Mouse (Mus musculus) spleen, postnatal 4 days (tissue): ENCODE measurements around the gene Flywch1.
A peak's percentile ranks its signal among the peaks of the same experiment; 100 is the strongest.

ENCODE experiments used
- DNase-seq, 2 experiments: peaks; one replicate each; pipeline ENCODE4 v3.0.0; 2022; ENCODE audit warnings: low spot score in 2 of 2

Flywch1 gene

DNA sequence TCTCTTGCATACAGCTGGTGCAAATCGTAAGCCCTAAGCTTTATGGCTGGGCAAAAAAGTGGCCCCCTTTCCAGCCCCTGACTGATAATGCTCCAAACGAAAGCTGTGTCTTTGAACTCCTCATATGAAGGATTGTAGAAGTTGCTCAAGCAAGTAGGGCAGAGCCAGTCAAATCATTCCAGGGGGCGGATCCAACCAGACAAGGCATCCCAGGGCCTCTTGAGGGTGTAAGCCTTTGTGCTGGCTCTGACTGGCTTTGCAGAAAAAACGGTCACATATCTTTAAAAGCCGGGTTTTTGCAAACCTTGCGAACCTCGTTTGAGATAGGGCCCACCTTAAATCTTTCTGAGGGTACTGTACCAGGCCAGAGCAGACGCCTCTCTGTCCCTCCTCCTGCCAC, 27.3 kb downstream of the Flywch1 start:
- no peak for DNase-seq

DNA sequence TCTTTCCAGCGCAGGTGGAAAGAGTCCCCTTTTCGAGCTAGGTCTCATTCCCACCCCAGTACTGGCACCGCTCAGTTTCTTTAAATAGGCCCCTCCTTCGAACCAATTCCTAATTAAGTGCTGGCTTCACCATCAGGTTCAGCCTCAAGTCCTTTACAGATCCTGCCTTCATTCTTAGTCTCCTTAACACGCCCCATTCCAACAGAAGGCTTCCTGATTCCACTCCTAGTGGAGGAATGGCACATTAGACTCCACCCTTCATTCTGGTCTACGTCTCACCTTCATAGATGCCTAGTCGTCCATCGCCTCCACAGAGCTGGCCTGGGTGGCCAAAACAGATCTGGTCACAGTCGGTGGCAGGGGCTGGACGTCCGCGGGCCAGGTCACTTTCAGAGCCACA, 28.5 kb downstream of the Flywch1 start:
- DNase-seq = no peak

DNA sequence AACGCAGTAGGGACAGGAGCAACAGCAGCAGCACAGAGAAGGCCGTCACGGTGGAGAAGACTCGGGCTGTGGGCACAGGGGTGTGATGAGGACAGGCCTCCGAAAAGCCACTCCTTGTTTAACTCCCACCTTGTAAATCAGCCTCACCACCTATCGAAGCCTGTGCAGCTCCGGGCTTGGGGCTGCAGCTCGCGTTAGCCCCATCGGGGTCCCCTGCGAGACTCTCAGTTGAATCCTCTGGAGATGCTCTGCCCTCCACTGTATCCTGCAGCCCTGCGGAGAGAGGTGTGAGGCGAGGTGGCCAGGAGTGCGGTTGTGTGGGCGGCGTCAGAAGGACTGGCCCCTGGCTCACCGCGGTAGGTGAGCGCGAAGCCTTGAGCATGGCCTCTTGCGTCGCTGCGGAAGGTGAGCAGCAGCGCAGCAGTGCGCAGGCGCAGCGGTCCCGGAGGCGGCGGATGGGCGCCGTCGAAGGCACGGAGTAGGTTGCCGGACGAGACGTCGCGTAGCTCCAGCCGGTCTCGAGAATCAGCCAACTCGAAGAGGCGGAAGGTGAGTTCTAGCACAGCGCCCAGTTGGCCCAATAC, 29.1 kb downstream of the Flywch1 start:
- DNase-seq = peak in 1 of 2 experiments; percentile 78

DNA sequence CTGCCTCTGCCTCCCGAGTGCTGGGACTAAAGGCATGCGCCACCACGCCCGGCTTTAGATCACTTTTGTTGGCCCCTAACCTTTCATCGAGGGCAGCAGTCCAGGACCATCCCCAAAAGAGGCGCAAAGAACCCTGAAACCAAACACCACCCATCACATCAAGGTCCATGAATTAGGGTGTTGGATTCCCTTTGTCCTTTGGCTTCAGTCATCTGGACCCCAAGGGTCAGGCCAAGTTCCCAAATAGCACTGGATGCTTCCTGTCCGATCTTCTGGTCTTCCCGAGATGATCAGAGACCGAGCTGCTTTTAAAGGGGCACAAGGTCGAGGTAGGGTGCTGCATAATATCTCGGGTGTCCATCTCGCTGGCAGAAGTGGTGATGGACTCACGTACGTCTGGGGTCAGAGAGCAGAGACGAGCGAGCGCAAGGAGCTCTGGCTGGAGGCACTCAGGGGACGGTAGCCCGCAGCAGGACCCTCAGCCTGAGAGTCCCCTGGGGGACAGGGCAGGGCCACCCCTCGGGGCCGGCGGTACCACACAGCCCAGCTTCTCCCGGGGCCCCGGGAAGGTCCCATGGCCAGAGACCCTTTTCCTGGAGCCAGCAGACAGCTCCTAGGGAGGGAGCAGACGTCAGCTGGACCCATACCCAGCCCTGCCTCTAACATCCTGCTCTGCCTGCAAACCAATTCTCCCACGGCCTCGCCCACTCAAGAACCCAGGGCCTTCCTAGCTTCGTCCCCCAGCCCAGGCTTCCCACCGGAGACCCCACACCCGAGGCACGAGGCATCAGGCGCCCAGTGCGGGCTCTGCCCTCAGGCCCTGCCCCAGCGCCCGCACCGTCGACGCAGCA, 29.8 kb downstream of the Flywch1 start:
- peak in 1 of 2 experiments; percentile 66 for DNase-seq

DNA sequence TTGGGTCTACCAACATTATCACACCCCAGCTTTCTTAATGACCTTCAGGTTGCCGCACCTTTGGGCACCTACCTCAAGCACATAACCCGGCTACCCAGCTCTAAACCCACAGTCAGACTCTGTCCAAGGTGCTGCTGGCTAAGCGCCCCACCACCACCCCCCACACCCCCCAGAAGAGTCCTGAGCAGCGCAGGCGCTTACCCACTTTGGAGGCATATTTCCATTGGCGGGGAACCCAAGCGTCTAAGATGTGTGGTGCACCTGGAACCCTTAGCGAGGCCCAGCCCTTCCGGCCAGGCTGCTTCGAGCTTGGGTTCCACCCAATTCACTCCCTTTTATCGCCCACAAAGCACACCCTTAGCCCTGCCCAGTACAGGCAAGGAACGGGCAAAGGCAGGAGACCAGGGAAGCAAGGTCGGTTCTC, 30.8 kb downstream of the Flywch1 start, which contains the start of gene Paqr4:
Gene Paqr4 (minus strand): TSS at position 270 of the 424 bp plus-strand sequence.
- peak; percentile 66 to 78 for DNase-seq

DNA sequence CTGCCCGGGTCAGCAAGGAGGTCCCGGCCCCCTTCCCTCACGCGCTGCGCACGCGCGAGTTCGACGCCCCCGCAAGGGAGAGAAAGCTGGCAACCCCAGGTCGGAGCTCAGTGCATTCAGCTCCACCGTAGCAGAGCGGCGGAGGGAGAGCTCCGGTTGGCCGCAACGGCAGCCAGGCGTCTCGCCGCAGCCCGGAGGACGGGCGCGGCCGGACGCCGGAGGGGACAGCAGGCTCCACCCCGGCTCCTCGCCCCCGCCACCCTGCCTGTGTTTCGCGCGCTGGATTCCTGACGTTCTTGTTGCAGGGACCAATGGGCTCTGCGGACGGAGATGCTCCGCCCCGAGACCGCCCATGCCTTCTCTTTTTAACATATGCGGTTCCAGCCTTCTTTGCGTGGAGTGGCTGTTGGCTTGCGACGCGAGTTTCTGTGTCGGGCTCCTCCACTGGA, 31.2 kb downstream of the Flywch1 start:
- DNase-seq = peak; percentile 88 to 91

DNA sequence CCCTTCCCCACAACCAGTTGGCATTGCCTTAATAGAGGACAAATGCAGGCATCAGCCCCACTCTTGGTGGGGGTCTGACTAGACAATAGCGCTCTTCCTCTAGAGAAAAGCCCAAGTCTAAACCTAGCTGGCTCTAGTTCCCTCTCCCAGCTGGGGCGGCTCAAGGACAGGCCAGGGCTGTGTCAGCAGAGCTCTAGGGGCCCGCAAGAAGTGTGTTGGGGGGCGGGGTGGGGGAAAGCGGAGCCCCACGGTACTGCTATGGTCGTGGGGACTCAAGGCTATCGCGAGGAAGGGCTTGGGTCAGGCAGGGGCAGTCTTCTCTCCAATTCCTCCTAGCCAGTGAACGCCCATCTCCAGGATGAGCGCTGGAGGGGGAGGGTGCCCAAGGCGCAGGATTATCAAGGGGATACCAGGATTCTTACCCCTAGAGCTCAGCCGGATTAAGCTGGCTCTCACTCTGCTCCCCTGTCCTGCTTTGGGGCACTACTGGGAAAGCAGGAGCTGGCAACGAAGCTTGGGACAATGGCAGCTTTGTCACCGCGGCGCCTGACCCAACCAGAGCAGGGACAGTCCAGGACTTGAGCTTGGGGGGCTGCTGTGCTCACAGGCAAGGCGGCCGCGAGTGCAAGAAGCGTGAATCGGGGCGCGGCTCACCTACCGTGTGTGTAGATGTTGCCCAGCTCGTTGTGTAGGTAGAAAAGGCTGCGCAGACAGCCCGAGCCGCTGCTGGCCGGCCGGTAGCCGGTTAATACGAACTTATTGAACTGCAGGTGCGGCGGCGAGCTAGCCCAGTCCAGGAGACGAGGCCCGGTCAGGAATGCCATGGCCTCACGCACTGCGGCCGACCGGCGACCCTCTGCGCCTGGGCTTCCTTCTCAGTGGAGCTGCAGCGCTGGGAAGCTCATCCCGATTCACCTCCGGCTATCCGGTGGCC, 31.9 kb downstream of the Flywch1 start:
- peak in 1 of 2 experiments; percentile 65 for DNase-seq

DNA sequence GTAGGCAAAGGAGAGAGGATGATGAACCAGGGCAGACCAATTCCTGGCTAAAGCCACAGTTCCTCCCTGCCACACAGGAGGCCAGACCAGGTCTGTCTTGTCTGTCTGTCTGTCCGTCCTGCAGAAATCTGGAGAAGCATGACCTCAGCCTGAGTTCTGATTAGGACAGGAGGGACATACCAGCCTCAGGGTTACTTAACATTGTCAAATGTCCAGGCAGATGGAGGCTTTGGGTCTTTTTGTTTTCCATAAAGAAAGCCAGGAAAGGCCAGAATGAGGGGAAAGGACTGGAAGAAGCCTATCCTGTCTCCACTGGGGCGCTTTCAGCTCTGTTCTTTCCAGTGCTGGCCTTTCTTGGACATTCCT, 32.6 kb downstream of the Flywch1 start:
- DNase-seq = peak in 1 of 2 experiments; percentile 59

DNA sequence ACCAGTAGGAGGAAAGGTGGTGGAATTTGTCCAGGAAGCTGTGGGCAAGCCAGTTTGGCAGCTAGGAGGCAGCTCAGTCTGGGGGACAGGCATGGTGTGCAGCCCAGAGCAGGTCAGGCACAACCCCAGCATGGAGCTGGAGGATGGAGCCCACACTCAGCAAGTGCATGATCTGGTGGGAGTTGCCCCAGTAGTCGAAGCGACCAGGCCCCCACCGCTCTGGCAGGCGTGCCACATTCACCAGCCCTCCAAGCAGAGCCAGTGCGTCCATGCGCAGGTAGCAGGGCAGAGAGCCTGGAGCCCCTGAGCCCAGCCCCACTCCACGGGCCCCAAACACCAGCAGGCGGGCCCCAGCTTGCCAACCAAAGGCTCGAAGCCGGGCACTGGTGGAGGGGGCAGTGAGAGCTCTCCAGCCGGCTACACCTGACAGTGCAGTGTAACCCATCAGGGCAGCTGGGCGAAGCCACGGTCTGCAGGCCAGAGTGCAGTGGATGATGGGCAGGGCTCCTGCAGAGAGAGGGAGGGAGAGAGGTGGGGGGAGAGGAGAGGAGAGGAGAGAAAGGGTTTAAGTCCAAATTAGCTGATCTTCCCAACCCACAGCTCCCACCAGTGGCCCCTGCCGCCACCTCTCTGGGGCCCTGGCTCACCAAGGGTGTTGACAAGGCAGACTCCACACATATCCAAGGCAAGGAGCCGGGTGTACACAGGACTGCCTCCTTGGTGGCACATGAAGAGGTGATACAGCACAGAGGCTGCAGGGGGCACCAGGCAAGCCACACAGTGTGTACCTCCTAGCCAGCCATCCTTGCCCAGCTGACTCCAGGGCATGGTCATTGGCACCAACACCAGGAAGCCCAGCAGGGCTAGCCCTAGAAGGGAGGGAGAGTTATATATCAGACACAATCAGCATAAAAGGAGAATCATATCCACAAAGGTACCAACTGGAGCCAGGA, 33.6 kb downstream of the Flywch1 start:
- no peak for DNase-seq

DNA sequence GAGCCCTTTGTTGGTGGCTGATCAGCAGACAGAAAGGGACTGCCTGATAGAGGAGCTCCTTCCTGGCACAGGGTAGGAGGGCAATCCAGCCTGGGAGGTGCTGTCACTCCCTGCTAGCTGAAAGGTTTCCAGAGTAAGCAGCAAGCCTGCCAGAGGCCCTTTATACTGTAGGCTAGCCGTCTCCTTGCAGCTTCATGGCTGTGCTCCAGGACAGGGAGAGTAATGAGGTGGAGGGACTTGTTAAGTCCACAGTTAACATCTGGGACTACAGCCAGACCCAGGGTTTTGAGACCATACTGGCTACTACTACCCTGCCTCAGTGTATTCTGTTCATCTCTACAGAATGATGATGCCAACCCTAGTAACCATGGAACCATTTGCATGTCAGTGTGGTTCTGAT, 37.1 kb downstream of the Flywch1 start:
- no peak for DNase-seq

DNA sequence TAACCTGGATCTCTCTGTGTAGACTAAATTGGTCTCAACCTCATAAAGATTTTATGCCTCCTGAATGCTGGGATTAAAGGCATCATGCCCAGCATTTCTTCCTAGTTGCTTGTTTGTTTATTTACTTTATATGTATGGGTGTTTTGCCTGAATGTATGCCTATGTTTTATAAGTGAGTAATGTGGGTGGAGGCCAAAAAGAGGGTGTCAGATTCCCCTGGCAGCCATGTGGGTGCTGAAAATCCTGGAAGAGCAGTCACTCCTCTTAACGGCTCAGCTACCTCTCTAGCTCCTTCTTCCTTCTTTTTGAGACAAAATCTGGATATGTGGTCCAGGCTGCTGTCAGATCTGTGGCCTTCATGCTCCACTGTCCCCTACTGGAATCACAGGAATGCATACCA, 41.0 kb downstream of the Flywch1 start:
- no peak for DNase-seq

DNA sequence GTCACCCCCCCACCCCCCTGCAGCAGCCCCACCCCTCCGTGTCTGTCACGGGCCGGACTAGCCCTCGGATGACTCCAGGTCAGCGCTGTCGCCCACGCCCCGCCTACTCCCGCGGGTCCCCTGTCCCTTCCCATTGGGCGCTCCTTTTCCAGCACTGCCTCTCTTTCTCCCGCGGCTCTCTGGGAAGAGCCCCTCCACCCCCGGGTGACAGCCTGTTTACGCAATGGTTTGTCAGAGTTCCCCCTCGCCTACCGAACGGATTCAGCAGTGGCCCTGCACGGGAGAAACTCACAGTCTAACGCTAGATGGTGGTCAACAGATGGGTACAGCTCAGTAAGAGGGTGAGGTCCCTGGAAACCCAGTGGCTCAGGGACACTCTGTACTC, 44.7 kb downstream of the Flywch1 start:
- peak; percentile 76 to 84 for DNase-seq

DNA sequence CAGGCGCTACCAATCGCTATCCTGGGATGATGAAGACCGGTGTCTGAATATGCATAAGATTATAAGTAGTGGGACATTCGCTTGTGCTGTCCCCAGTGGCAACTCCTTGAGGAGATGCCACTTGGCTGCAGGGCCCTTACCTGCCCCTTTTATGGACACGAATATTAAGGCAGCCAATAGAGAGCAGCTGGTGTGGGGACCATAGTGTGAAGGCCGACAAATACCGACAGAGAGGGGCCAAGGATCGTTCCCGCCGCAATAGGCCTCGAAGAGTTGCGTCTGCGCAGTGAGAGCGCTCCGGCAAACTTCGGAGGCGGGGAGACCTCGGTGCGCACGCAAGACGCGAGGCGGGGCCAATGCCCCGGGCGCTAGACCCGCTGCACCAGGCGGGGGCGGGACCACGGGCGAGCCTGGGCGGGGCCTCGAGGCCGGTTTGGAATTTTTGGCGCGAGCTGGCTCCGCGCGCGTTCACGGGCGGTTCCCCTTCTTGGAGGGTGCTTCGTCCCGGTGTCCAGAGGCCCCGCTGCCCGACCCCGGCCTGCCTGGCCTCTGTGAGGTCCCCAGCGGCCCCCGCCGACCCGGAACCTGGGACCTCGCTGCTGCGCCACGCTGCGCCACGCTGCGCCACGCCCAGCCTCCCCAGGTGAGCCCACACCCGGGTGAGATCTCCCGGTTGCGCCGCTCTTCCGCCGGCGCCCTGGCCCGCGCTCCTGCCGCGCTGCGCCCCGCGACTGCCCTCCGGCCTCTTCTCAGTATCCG, 45.2 kb downstream of the Flywch1 start, which contains the start of gene Pkmyt1:
Gene Pkmyt1 (plus strand): TSS at position 338 of the 759 bp plus-strand sequence.
- peak; percentile 97 to 98 for DNase-seq

DNA sequence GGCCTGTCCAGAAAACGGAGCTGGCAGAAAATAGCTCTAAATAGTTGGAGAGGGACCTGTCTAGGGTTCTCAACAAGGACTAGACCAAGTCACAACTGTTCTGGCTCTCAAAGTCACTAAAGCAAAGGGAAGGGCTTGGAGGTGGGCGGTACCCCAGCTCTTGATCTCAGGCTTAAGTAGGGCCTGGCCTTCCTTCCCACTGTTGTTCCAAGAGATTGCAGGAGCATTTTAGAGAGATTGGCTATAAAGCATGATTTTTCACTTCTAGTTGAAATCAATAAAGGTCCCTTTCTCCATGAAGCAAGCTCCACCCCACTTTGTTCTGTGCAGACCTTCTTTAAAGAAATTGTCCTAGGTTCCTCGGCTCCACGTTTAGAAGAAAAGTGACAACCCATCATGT, 45.9 kb downstream of the Flywch1 start:
- no peak for DNase-seq

DNA sequence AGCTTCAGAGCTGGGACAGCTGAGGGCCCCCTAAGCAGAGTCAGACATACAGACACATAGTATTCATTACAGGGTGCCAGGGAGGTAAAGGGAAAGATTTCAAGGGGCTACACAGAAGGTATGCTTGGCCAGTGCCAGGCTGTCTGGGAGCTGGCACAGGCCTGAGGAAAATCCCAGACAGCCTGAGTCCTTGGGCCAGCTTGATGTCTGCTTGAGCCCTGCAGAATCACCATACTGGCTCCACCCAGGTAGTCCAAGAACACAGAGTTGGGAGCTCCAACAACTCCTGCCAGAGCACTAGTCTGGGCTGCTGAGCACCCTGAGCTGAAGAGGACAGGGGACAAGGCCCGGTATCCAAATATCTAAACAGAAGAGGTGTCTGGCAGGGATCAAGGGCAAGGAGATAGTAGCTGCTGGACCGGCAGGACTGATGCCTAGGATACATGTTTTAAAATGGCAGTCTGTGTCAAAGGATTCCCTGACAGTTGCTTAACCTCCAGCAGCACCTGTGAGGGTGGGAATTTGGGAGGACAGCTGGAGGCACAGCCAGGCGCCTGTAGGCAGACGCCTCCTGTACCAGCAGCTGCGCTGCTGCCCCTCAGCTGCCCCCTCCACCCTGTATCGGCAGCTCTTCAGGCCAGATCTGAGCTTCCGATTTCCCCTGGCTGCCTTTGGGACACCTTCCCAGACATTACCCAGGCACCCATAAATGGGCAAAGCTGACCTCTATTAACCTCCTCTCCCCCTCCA, 48.9 kb downstream of the Flywch1 start, which contains the start of gene 1520401A03Rik:
Gene 1520401A03Rik (minus strand): TSS at position 408 of the 750 bp plus-strand sequence.
- DNase-seq = no peak

DNA sequence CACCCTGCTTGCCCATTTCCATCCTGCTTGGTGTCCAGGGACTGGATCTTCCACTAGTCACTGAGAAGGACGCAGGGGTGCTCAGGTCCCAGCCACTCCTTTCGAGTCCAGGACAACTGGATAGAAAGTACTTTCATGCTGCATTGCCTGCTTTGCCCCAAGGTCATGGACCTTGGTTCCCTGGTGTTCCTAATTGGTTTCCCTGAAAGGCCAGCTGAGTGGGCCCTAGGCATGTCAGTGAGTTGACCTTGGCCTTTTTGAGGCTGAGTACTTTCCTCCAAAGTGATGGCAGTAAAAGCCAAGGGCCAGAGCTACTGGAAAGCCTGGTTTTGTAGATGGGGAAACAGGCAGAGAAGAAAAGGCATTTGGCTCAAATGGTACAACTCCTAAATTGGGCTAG, 49.5 kb downstream of the Flywch1 start:
- no peak for DNase-seq

DNA sequence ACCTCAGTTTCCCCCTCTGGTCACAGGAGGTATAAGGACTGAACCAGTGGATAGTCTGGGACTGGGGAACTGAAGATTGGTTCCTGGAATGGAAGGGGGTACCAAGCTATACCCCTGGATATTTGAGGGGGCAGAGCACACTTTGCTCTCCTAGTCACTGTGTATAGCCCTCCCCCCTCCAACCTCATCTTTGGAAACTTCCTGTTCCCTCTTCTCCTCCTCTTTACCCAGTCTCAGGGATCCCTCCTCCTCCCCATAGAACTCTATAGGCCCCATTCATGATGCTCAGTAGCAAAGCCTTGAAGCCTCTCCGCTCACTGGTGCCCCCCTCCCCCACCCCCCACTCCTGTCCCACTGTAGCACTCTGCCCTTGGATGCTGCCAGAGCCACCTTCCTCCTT, 51.9 kb downstream of the Flywch1 start:
- no peak for DNase-seq

DNA sequence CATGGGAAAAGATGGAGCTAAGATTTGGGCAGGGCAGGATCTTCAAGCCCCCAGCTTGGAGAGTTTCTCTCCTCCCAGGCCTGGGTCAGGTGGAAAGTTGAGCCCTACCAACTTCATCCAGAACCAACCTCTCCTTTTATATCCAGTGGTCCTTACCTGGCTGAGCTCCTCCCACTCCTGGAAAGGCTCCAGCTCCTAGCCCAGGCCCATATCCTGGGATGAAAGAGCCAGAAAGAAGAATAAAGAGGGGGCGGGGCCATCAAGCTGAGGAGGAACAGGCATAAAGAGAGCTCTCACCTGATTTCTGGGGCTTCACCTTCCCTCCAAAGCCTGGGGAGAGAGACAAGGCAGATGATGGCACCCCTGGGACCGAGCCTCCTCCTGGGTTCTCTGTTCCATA, 54.4 kb downstream of the Flywch1 start:
- DNase-seq = no peak

DNA sequence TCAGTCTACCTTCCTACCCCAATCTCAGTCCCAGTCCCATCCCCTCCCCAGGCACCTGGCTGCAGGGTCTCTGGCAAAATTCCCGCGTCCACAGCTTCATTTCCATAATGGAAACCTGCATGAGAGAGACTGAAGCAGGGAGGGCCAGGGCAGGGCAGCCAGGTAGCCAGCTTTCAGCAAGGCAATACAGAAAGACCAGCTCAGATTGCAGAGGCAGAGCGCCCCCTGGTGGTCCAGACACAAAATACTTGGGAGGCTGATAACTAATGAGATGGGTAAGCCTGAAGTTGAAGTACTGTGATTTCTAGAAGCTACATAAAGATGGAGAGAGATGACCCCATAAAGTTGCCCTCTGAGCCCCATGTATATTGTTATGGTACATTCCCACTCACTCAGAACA, 65.2 kb downstream of the Flywch1 start:
- peak; percentile 70 to 91 for DNase-seq
